Mouse (Mus musculus): ENCODE measurements around the gene Sdhc.
"Not testable (repeated sequence)": the region's sequence is repeated elsewhere in the genome, so short reads cannot be mapped to it uniquely, and the experiment has no call there.

The Sdhc gene

GRCm38 (mm10) chr1:171079825-171080224 lies 70.6 kb downstream of the Sdhc start:
- not testable (repeated sequence) for DNase-seq (ENCODE audit: low spot score in 2 of 2)

DNA sequence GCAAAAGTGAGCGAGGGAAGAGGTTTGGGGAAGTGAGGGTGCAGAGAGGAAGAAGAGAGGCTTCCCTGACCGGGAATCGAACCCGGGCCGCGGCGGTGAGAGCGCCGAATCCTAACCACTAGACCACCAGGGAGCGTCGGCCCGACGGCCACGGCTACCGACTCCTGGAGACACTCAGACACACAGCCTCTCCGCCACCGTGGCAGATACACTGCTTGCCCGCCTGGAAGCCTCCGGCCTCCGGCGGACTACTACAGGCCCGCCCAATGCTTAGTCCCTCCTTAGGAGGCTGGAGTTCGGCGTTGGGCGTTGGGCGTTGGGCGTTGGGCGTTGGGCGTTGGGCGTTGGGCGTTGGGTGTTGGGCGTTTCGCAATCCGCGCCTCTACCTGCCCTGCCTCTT lies 71.1 kb downstream of the Sdhc start:
- not testable (repeated sequence) for DNase-seq (ENCODE audit: low spot score in 2 of 2)

DNA sequence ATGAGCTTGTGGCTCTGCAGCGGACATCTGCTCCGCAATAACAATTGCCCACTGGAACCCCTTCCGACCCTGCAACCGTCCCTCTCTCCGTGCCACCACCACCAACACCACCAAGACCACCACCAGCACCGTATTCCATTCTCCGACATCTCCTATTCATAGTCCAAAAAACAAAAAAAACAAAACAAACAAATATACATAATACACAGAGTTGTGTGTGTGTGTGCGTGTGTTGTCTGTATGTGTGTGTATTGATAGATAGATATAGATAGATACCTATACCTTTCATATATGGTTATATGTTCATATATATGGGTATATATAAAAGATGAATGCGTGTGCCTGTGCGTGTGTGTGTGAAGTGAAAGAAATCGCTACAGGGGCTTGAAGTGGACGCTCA lies 72.0 kb downstream of the Sdhc start:
- DNase-seq (ENCODE audit: low spot score in 2 of 2): not testable (repeated sequence)

DNA sequence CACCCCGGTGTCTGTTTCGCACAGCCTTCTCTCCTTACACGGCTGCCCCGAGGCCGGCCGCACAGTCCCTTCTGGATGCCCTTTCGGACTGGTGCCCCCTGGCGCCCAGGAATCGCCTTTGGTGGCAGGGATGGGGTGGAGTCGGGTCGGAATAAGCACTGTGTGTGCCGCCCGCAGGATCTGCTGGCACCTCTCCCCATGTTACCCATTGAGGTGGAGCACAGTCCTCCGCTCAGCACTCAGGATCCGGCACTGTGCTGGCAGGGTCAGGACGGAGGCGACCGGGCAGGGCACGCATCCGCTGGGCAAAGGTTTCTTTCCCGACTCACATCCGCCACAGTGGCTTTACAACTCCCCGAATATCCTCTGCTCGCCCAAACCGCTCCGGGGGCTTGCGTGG lies 72.4 kb downstream of the Sdhc start:
- DNase-seq (ENCODE audit: low spot score in 2 of 2): not testable (repeated sequence)

DNA sequence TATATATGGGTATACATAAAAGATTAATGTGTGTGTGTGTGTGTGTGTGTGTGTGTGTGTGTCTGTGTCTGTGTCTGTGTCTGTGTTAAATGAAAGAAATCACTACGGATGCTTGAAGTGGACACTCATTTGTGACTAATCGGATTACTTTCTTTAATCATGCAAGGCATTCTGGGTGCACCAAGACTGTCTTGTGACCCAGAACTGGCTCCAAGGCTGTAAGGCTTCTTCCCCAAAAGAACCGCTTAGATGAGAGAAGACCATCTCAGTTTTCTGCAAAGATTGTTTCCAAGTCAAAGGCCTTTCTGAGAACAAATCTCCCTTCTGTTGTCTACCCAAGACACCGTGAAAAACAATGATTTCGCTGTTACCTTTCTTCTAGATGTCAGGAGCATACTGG lies 73.2 kb downstream of the Sdhc start:
- not testable (repeated sequence) for DNase-seq (ENCODE audit: low spot score in 2 of 2)

Measured in spleen, postnatal 14 days (tissue).